Mouse (Mus musculus): ENCODE results near the gene Nrxn2. TPM values are rescaled to one million over a fixed set of nuclear protein-coding genes. Genes with fewer than 3 reads are reported as not detected.

Gene Nrxn2
- polyA plus RNA-seq, 1 experiment from 2014 or later = 0.97 TPM

DNA sequence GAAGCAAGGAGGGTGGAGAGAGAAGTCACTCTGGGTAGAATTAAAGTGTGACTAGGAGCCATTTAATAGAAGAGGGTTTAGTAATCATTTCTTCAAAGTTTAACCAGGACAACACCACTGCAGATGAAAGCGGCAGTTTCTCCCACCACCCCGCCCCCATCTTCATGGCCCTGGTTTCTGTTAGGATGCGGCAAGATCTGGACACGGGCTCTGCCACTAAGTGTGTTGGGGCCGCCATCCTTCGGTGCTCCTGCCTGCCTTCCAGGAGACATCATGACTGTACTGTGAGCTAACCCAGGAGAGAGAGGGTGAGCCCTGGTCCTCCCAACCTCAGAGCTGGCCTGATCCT is 124.5 kb downstream of the Nrxn2 start:
- Histone ChIP-seq H3K4me3 (no peak overlapping the region), H3K27me3 (no peaks in the 10 kb centered on the region), H3K9me3 (no peaks in the 10 kb centered on the region), H3K4me2 (no peak overlapping the region), H3K9ac (no peak overlapping the region), H3K36me3 (no peaks in the 10 kb centered on the region), H3K4me1 (no peaks in the 10 kb centered on the region), H3K27ac (no peak overlapping the region)
- WGBS = 85% methylated on average over 6 of the region's 6 CpGs
- no peak for ATAC-seq (ENCODE audit: borderline replicate concordance, extremely low read depth, low FRiP score, low TSS enrichment)

GRCm38 (mm10) chr19:6543518-6543917 is 125.0 kb downstream of the Nrxn2 start:
- Histone ChIP-seq H3K4me1 (no peaks in the 10 kb centered on the region), H3K4me2 (no peak overlapping the region), H3K27me3 (no peaks in the 10 kb centered on the region), H3K9ac (no peak overlapping the region), H3K4me3 (no peak overlapping the region), H3K27ac (no peak overlapping the region), H3K9me3 (no peaks in the 10 kb centered on the region), H3K36me3 (no peaks in the 10 kb centered on the region)
- no peak for ATAC-seq (ENCODE audit: borderline replicate concordance, extremely low read depth, low FRiP score, low TSS enrichment)
- WGBS = 40% methylated on average over 7 of the region's 7 CpGs

DNA sequence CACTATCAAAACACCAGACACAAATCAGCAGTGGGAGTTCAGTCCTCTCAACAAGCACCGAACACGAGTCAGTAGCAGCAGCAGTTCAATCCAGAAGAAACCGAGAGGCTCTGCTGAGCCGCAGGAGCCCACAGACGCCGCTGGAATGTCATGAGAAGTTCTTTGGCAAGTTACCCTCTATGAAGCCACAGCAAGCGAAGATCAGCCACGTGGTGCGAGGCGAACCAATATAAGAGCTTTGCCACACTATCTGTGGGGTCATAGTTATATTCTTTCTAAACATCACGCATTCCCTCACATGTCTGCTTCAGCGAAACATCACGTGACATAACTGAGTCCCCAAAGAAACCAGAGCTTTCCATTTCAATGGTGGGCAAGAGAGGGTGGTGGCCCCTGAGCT is 126.2 kb downstream of the Nrxn2 start:
- Histone ChIP-seq H3K36me3 (no peaks in the 10 kb centered on the region), H3K27ac (no peak overlapping the region), H3K4me3 (no peak overlapping the region), H3K4me1 (no peaks in the 10 kb centered on the region), H3K9ac (no peak overlapping the region), H3K27me3 (no peaks in the 10 kb centered on the region), H3K4me2 (no peak overlapping the region), H3K9me3 (no peaks in the 10 kb centered on the region)
- WGBS = 85% methylated on average over 13 of the region's 13 CpGs
- ATAC-seq (ENCODE audit: borderline replicate concordance, extremely low read depth, low FRiP score, low TSS enrichment) = no peak

DNA sequence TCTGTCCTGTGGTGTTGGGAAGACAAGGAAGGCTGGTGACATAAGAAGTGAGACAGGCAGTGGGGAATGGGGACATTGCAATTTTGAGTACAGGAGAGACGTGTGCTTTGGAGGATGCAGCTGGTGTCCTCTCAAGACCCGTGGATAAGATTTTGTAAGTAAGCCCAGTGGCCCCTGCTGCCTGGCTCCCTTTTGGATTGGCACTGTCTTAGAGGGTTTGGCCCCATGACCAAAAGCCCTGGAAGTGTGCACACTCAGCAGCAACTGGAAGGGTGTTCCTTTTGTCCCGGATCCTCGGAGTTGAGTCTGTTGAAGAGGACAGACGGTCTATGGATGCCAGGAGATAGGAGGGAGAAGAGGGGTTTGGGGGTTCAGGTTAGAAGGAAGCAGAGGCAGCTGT is 127.0 kb downstream of the Nrxn2 start:
- 85% methylated on average over 5 of the region's 5 CpGs for WGBS
- H3K4me1 ChIP-seq = no peaks in the 10 kb centered on the region
- no peak overlapping the region for H3K27ac ChIP-seq
- no peak overlapping the region for H3K4me2 ChIP-seq
- H3K9ac ChIP-seq = no peak overlapping the region
- ATAC-seq (ENCODE audit: borderline replicate concordance, extremely low read depth, low FRiP score, low TSS enrichment) = no peak
- H3K36me3 ChIP-seq = no peaks in the 10 kb centered on the region
- H3K27me3 ChIP-seq = no peaks in the 10 kb centered on the region
- H3K9me3 ChIP-seq = no peaks in the 10 kb centered on the region
- H3K4me3 ChIP-seq = no peak overlapping the region

DNA sequence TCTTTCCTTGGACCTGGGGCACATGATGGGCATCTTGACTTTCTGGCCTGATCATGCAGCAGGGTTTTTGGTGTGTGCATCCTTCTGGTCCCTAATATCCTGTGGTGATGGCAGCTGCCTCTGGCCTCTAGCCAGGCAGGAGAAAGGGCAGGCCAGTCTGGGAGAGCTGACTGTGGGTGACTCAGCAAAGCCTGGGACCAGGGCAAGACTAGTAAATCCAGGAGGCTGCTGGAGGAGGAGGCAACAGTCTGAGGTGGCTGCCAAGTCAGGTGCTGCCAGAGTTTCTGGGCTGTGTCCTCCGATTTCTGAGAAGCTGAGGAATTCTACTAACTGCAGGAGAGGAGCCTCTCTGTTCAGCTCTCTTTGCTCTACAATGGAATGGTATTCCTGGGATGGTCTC is 127.6 kb downstream of the Nrxn2 start:
- no peak overlapping the region for H3K9ac ChIP-seq
- WGBS = 54% methylated on average over 1 of the region's 1 CpGs
- H3K27ac ChIP-seq = no peak overlapping the region
- no peaks in the 10 kb centered on the region for H3K4me1 ChIP-seq
- H3K9me3 ChIP-seq = no peaks in the 10 kb centered on the region
- H3K4me2 ChIP-seq = no peak overlapping the region
- no peak overlapping the region for H3K4me3 ChIP-seq
- H3K27me3 ChIP-seq = no peaks in the 10 kb centered on the region
- no peak for ATAC-seq (ENCODE audit: borderline replicate concordance, extremely low read depth, low FRiP score, low TSS enrichment)
- H3K36me3 ChIP-seq = no peaks in the 10 kb centered on the region

GRCm38 (mm10) chr19:6547801-6548200 is 129.3 kb downstream of the Nrxn2 start:
- no peak overlapping the region for H3K27ac ChIP-seq
- 72% methylated on average over 5 of the region's 5 CpGs for WGBS
- H3K4me2 ChIP-seq = no peak overlapping the region
- no peak overlapping the region for H3K9ac ChIP-seq
- H3K4me3 ChIP-seq = no peak overlapping the region
- no peaks in the 10 kb centered on the region for H3K9me3 ChIP-seq
- H3K27me3 ChIP-seq = no peaks in the 10 kb centered on the region
- no peaks in the 10 kb centered on the region for H3K36me3 ChIP-seq
- no peak for ATAC-seq (ENCODE audit: borderline replicate concordance, extremely low read depth, low FRiP score, low TSS enrichment)
- no peaks in the 10 kb centered on the region for H3K4me1 ChIP-seq

- WGBS = 47% methylated on average over 16 of the region's 16 CpGs
- Histone ChIP-seq H3K27me3 (no peaks in the 10 kb centered on the region), H3K9me3 (no peaks in the 10 kb centered on the region), H3K4me2 (no peak overlapping the region), H3K9ac (no peak overlapping the region), H3K4me3 (no peak overlapping the region), H3K36me3 (no peaks in the 10 kb centered on the region), H3K27ac (no peak overlapping the region), H3K4me1 (peaks cover 4% of the 10 kb centered on the region; the same call in 1 of the 2 replicates)
- no peak for ATAC-seq (ENCODE audit: borderline replicate concordance, extremely low read depth, low FRiP score, low TSS enrichment)
Measured at GRCm38 (mm10) chr19:6548431-6549410, 130.2 kb downstream of the Nrxn2 start.

DNA sequence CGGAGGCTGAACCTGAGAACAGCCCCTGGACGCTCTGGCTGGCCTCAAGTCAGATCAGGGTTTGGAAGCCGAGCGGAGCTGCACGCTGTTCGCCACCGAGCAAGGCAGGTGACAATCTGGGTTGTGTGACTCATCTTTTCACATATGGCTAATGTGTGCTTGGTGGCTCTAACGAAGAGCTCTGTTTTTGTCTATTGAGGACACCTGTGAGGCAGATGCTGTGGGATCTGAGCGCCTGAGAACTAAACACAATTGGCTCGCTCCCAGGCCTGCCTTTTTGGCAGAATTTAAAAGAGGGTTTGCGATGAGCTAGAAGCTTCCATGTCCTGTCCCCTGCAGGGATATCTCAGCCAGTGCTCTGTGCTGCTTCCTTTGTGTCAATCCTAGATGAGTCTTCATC is 131.0 kb downstream of the Nrxn2 start:
- Histone ChIP-seq H3K4me1 (peaks cover 11% of the 10 kb centered on the region; the same call in 1 of the 2 replicates), H3K4me3 (no peak overlapping the region), H3K36me3 (no peaks in the 10 kb centered on the region), H3K9me3 (no peaks in the 10 kb centered on the region), H3K27ac (no peak overlapping the region), H3K27me3 (no peaks in the 10 kb centered on the region), H3K4me2 (no peak overlapping the region), H3K9ac (no peak overlapping the region)
- WGBS = 76% methylated on average over 11 of the region's 11 CpGs
- ATAC-seq (ENCODE audit: borderline replicate concordance, extremely low read depth, low FRiP score, low TSS enrichment) = no peak

- H3K27ac ChIP-seq = no peak overlapping the region
- no peak overlapping the region for H3K4me3 ChIP-seq
- H3K27me3 ChIP-seq = no peaks in the 10 kb centered on the region
- no peak overlapping the region for H3K4me2 ChIP-seq
- H3K9me3 ChIP-seq = no peaks in the 10 kb centered on the region
- WGBS = 54% methylated on average over 4 of the region's 4 CpGs
- ATAC-seq (ENCODE audit: borderline replicate concordance, extremely low read depth, low FRiP score, low TSS enrichment) = no peak
- H3K9ac ChIP-seq = no peak overlapping the region
- H3K4me1 ChIP-seq = peaks cover 11% of the 10 kb centered on the region; the same call in 1 of the 2 replicates
- no peaks in the 10 kb centered on the region for H3K36me3 ChIP-seq
Measured at GRCm38 (mm10) chr19:6551215-6551614, 132.7 kb downstream of the Nrxn2 start.

DNA sequence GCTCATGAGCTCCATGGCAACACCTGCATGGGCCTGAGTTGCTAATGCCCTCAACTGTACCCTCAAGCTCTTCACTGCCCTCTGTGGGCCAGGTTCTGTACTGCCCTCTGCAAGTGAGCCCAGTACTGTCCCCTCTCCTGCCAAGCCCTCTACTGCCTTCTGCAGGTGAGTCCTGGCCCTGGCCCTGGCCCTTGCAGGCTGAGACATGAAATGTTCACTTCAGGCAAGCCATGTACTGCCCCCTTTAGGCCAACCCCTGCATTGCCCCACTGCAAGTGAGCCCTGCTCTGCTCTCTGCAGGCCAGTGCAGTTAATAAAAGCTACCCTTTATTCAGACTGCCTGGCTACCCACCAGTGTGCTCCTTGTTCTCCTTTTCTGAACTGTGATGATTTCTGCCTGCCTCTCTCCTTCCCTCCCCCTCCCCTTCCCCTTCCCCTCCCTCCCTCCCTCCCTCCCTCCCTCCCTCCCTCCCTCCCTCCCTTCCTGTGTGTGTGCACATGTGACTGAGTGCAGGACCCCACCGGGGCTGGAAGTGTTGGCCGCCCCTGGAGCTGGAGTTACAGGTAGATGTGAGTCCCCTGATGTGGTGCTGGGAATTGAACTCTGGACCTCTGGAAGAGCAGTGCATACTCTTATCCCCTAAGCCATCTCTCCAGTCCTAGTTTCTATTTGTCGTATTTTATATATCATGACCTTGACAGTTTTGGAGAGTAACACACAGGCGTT is 133.9 kb downstream of the Nrxn2 start:
- H3K4me1 ChIP-seq = peaks cover 11% of the 10 kb centered on the region; the same call in 1 of the 2 replicates
- no peaks in the 10 kb centered on the region for H3K36me3 ChIP-seq
- H3K27me3 ChIP-seq = no peaks in the 10 kb centered on the region
- H3K4me2 ChIP-seq = no peak overlapping the region
- H3K27ac ChIP-seq = no peak overlapping the region
- no peak overlapping the region for H3K9ac ChIP-seq
- 71% methylated on average over 3 of the region's 4 CpGs for WGBS
- no peak for ATAC-seq (ENCODE audit: borderline replicate concordance, extremely low read depth, low FRiP score, low TSS enrichment)
- no peaks in the 10 kb centered on the region for H3K9me3 ChIP-seq
- no peak overlapping the region for H3K4me3 ChIP-seq

DNA sequence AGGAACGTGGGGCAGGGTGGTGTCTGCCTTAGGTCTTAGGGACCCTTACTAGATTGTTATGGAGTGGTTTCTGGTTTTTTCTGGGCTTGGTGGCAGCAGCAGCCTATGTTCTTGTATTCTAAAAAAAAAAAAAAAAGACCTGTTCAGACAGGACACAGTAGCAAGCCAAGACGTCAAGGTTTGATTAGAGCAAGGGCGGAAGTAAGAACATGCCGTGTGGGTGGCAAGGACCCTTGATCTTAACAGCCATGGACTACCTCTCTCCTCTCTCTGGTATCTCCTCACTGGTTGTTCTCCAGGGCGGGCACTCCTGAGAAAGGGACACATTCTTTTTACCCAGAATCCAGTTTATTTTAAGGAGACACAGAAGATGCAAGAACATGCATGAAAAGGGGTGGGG is 134.6 kb downstream of the Nrxn2 start:
- ATAC-seq (ENCODE audit: borderline replicate concordance, extremely low read depth, low FRiP score, low TSS enrichment) = no peak
- WGBS = 59% methylated on average over 5 of the region's 5 CpGs
- Histone ChIP-seq H3K27me3 (no peaks in the 10 kb centered on the region), H3K9ac (no peak overlapping the region), H3K4me2 (no peak overlapping the region), H3K36me3 (no peaks in the 10 kb centered on the region), H3K9me3 (no peaks in the 10 kb centered on the region), H3K27ac (no peak overlapping the region), H3K4me3 (no peak overlapping the region), H3K4me1 (peaks cover 11% of the 10 kb centered on the region; the same call in 1 of the 2 replicates)
